Mouse (Mus musculus) CD4-positive helper T cell, adult 2 months (primary cell): ENCODE data around the gene Ceacam3.
"Not testable (repeated sequence)": the region's sequence is repeated elsewhere in the genome, so short reads cannot be mapped to it uniquely, and the experiment has no call there.

Source experiments
- DNase-seq: peaks from one replicate; pipeline ENCODE4 v3.0.0-alpha.2; 2012; ENCODE audit warnings: low read depth, missing footprints, low spot score

The Ceacam3 gene

DNA sequence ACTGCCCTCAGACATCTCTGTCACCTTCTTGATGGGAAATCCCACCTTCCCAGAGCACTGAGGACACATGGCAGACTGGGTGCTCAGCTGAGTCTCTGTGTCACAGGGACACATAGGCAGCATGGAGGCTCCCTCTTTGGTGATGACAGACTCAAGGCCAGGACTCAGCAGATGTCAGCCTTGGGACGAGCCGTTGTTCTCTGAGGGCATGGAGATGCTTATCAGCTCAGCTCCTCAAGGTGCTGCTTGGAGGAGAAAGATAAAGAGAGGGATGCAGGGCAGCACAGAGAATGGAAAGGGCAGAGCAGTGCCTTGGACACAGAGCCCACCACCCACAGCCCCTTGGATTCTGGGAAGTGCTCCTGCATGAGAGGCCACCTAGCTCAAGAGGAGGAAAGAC is at the start of gene Ceacam3:
Ceacam3 (plus strand) TSS at position 352 of the 400 bp plus-strand sequence.
- DNase-seq, result no peak

DNA sequence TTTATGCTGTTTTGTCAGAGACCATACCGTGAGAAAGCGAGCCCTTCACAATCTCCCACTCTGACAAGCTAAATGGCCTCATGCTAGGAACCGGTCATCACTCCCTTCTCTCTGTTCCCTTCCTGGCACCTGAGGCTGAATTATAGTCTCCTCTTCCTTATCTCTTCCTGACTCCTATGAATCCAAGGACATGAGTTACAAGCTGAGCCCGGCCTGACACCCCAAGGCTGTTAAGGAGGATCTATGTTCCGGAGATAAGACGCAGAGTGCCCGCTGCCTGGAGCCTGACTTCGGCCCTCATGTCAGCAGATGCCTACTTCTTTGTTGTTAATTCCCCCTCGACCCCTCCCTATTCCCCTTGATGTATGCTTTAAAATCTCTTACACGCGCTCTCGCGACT is 48.5 kb upstream of the Ceacam3 start:
- DNase-seq, result not testable (repeated sequence)

DNA sequence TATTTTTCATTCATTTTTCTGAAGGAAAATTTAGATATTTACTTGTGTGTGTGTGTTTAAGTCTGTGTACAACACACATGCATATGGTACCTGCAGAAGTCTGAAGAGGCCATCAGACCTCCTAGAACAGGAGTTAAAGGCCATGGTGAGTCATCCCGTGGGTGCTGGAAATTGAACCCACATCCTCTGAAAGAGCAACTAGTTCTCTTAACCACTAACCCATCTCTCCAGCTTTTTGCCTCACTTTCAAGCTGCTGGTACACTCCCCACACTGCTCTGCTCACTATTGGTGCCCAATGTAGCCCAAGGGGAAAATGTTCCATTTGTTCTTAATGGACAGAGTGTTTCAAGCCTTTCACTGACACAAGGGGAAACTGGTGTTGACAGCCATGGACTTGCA is 14.8 kb upstream of the Ceacam3 start:
- DNase-seq, result no peak

DNA sequence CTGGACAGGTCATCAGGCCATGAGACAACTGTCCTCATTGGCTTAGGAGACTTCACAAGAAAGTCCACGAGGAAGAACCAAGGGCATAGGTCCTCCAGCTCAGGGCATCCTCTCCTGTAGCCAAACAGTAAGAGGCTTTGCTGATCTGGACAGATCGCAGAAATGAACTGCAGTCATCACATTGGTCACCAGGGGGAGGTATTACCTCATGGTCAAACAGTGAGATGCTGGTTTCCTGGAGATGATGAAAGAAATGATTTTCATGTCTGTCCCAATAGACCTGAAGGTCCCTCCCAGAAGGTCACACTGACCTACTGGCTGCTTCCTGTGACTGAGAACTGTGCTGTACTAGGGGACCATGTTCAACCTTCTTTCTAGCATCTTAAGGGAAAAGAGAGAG is 5.6 kb downstream of the Ceacam3 start:
- DNase-seq, result peak; percentile 42

DNA sequence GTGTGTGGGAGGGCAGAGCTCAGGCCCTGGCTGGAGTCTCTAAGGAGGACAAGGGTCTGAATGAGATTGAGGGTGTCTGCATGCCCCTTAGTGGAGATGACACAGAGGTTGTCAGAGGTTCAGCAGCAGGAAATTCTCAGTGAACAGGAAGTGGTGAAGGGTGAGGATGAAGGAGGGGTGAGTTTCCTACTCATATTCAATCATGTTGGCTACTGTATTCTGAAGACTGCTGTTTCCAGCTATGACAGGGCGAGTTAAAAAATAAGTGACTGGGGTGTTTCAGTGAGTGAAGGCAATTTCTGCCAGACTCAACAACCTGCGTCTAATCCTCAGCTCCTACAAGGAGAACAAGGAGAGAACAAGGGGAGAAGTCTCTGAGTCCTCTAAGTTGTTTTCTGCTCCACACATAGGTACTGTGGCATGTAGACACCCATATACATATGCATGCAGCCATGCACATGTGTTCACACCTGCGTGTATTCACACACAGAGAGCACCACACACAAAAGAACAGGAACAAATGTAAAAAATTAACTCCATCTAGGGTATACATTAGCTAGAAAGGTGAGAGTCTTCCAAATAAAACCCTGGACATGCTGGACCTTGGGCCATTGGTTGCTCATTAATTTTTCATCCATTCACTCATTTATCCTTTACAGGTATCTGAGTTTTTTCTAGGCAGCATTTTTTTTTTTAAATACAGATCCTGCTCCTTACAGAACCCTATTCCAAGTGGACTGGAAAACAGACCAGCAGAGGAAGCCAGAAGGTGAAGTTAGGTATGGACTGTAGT is 7.0 kb downstream of the Ceacam3 start:
- DNase-seq, result no peak

DNA sequence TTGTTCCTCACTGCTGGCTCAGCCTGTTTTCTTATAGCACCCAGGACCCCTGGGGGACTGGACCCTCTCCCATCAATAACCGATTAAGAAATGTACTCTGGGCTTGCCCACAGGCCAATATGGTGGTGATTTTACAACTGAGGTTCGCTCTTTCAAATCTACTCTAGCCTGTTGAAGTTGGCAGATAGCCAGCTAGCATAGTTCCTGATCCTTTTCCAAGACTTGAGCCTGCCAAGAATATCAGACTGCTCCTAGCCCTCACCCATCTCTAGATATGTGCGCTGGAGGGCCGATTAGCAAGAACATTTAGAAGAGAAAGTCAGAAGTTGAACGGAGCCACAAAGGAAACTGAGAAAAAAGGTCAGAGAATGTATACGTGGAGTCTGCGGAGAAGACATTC is 8.9 kb downstream of the Ceacam3 start:
- no peak for DNase-seq

DNA sequence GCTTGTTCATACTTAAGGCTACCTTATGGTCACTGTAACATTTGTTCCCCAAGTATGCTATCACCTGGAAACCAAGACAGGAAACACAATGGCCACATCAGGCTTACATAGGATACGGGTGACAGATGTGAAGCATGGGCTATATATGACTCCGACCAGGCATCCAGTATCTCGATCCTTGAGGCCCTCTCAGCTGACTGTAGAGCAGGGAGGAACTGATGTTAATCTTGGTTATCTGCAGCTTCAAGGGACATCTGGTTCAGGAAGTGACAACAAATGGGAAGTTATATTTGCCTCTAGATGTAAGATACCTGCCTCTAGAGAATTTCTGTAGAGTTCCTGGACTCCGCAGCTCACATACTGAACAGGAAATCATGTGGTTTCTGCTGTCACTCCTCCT is 21.7 kb downstream of the Ceacam3 start:
- DNase-seq, result no peak

DNA sequence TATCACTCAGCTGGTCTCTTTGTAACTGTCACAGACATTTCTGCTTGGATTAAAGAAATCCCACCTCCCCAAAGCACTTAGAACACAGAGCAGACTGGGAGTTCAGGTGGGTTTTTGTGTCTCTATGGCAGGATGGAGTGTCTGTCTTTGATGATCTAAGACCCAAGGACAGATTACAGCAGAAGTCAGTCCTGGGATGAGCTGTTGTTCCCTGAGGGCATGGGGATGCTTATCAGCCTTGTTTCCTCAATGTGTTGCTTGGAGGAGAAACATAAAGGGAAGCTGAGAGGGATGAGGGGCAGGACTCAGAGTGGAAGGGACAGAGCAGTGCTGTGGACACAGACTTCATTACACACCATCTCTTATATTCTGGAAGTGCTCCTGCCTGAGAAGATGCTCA is 53.1 kb downstream of the Ceacam3 start, which contains the start of gene Psg29:
Psg29 (plus strand) TSS at position 301 of the 400 bp plus-strand sequence.
- no peak for DNase-seq

DNA sequence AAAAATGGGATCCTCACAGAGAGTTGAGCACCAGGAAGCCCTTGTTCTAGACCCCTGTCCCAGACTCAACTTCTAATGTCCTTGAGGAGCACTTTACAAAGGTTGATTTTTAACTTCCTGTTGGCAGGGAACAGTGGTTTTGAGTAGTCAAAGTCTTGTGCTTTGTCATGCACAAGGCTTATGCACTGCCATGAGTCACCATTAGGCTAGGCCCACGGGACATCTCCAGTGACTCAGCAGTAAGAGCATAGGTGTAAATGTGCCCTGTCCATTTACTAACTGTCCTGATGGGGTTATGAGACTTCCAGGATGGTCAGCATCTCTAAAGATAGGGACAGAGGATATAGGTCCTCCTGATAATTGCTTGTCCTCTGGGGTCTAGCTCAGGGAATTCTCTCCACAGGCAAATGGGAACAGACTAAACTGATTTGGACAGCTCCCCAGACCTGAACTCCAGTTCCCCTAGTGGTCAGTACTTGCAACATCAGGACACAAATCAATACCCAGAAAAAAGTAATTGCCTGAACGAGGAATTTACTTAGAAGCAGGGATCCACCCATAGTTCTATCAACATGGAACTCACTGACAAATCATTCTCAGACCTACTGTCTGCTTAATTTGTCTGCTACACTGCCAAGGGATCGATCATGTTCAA is 55.6 kb downstream of the Ceacam3 start:
- no peak for DNase-seq
